Mouse (Mus musculus) cerebellum, postnatal 25 days (tissue): ENCODE data around the gene Sspo.

Experiments used
- DNase-seq, 2 experiments: peaks; one replicate each; pipeline ENCODE4 v3.0.0; 2021; ENCODE audit warnings: mixed read lengths in 2 of 2

The Sspo gene

GRCm38 (mm10) chr6:48541560-48542450, 93.8 kb downstream of the Sspo start:
- DNase-seq: no peak

DNA sequence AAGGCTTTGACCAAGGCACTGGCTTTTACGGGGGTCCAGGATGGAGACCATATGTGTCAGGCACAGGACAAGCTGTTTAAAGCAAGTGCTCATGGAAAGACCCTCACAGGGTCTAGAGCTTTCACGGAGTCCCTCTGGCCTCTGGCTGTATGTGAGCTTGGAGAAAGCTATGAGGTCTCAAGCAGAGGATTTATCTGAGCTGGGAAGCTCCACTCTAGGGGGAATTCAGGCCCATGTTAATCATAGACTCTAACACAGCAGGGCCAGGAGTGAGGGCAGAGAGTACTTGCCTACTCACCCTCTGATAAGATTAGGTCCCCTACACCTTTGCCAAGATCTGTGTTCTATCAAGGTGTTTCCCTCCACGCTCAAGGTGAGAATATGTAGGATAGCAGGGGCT, 94.6 kb downstream of the Sspo start:
- no peak for DNase-seq

- DNase-seq: no peak
Measured at GRCm38 (mm10) chr6:48545251-48545650, 97.2 kb downstream of the Sspo start.

DNA sequence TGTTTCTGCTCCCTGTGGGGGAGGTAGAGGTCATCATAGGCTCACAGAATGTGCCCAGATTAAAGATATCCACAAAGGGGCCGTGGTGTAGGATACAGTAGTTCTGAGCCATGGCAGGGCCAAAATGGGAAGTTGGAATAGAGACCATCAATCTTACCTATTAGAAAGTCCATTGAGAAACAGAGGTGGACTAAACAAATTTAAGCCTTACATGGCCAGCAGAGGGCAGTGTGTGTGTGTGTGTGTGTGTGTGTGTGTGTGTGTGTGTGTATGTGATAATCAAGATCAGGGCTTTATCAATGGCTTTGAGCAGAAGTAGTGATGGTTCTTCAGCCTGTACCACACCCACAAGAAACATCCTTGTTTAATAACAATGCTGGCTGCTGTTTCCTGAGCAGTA, 98.2 kb downstream of the Sspo start:
- peak in 1 of 2 experiments; percentile 65 for DNase-seq

- no peak for DNase-seq
Measured at GRCm38 (mm10) chr6:48546858-48547257, 98.8 kb downstream of the Sspo start.

- DNase-seq: no peak
Measured at GRCm38 (mm10) chr6:48548314-48548713, 100.3 kb downstream of the Sspo start.
